Mouse (Mus musculus): ENCODE measurements around the gene Wdr25.

DNA sequence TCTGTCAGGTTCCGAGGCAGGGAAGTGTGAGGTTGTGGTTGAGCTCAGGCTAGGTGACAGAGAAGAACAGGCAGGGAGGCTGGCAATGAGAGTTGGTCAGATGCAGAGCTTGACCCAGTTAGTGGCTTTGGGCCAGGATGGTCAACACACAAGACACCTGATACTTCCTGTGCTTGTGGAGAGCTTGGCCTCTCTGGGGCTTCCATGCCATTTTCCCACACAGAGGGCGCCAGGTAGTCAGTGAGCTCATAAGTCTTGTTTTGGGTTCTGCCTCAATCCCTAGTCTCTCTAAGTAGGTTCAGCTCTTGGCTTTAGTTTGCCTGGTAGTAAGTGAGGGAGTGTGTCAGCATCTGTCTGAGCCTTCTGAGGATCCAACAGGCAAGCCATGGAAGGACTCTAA is 19.0 kb downstream of the Wdr25 start:
- TF ChIP-seq CTCF (IDR thresholded peaks at IDR 0.05; ENCODE audit: extremely low read depth, insufficient read depth, insufficient read length, insufficient replicate concordance) (no peak), POLR2A (IDR thresholded peaks at IDR 0.05; ENCODE audit: low read depth, low read length) (no peak)
